9 mouse cellular contexts compared by ENCODE assay signal in the genomic region with DNA sequence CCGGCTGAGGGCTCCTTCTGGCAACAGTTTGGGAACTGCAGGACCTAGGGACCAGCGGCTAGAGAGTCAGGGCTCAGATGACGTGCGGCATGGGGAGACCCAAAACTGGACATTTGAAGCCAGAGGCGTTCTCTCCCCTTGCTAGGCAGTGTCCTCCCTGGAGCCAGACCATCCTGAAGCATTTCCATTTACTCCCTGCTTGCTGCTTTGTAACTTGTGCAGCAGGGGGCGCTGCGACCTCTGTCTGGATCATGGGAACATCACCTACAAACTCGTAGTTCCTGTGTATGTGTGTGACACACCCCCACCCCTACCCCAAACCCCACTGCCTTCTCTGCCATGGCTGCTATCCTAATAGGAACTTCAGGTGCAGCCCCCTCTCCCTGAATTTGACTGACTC. TPM values are rescaled to one million over a fixed set of nuclear protein-coding genes. Genes with fewer than 3 reads are reported as not detected.
DNase-seq lines count a peak whose midpoint lies in the region; TF ChIP-seq lines count a peak whose summit lies in the region.
"Had no signal": no experiment of that assay in that cellular context is flagged by ENCODE, and none has a peak within 500 bp of the region (broad histone marks: within the 10 kb centered on the region; RNA-seq: fewer than 3 reads in every experiment).

No protein-coding gene starts in this region.

- peak; percentile 77 for TF ChIP-seq CTCF in gastrocnemius, adult 2 months (IDR thresholded peaks at IDR 0.05)

- intact Hi-C loops in gastrocnemius, adult 2 months (cut with DNase I) = loop anchor here (2.0 to 10.0 kb wide), 3 partner anchors 38 to 296 kb away; partner anchors contain the start of genes Pik3c2b and Snrpe
- intact Hi-C loops in heart, postnatal 14 days (cut with DNase I) = loop anchor here (1.0 to 2.0 kb wide), 2 partner anchors 38 to 296 kb away; partner anchors contain the start of gene Snrpe

- DNase-seq in gastrocnemius, adult 2 months = peak; percentile 67
- no peak for DNase-seq in gastrocnemius, postnatal 25 days
- DNase-seq in ovary, postnatal 36 days (ENCODE audit: low spot score) = peak; percentile 64
- no peak for DNase-seq in ovary, postnatal 10 days (ENCODE audit: low spot score)
- peak; percentile 71 to 86 for DNase-seq in adrenal gland, postnatal 36 days
- peak; percentile 68 to 77 for DNase-seq in heart, postnatal 14 days
- peak; percentile 78 for DNase-seq in lung, postnatal 36 days
- DNase-seq in thymus, postnatal 36 days = peak; percentile 53 to 58

- no peak overlapping the region for H3K4me3 ChIP-seq in gastrocnemius, adult 2 months
- H3K4me3 ChIP-seq: limb, embryonic 15.5 days had no signal

- no peak overlapping the region for H3K27ac ChIP-seq in gastrocnemius, adult 2 months
- H3K27ac ChIP-seq: limb, embryonic 15.5 days had no signal

RNA-seq across cellular contexts. Expression of gene Golt1a, which starts 4.8 kb away (rescaled TPM):
- total RNA-seq in gastrocnemius, adult 2 months (2021) = not detected
- total RNA-seq in gastrocnemius, postnatal 25 days (2021) = not detected
- 1 to 10 TPM; 1.7 to 2.0 TPM for total RNA-seq in adrenal gland, postnatal 36 days (2021)
- total RNA-seq in heart, postnatal 14 days (2021) = not detected

RNA-seq across cellular contexts. Expression of gene Kiss1, which starts 7.3 kb away (rescaled TPM):
- total RNA-seq in gastrocnemius, adult 2 months (2021) = not detected
- not detected for total RNA-seq in gastrocnemius, postnatal 25 days (2021)
- under 1 TPM in 1 of 2 experiments, not detected in 1; 0.66 TPM for total RNA-seq in adrenal gland, postnatal 36 days (2021)
- total RNA-seq in heart, postnatal 14 days (2021) = not detected

RNA-seq across cellular contexts. Expression of gene Ren1, which starts 35.9 kb away (rescaled TPM):
- under 1 TPM in 1 of 2 experiments, not detected in 1; 0.15 TPM for total RNA-seq in gastrocnemius, adult 2 months (2021)
- total RNA-seq in gastrocnemius, postnatal 25 days (2021) = not detected
- 1 to 10 TPM; 3.1 to 6.9 TPM for total RNA-seq in adrenal gland, postnatal 36 days (2021)
- total RNA-seq in heart, postnatal 14 days (2021) = under 1 TPM in 1 of 2 experiments, not detected in 1; 0.24 TPM

RNA-seq across cellular contexts. Expression of gene Etnk2, which starts 49.0 kb away (rescaled TPM):
- under 1 TPM; 0.10 to 0.20 TPM for total RNA-seq in gastrocnemius, adult 2 months (2021)
- total RNA-seq in gastrocnemius, postnatal 25 days (2021) = under 1 TPM in 1 of 2 experiments, not detected in 1; 0.13 TPM
- 10 to 100 TPM in 1 of 2 experiments, 1 to 10 TPM in 1; 4.6 to 24.7 TPM for total RNA-seq in adrenal gland, postnatal 36 days (2021)
- under 1 TPM; 0.49 to 0.67 TPM for total RNA-seq in heart, postnatal 14 days (2021)

Comparison
In these comparisons a context has a peak if more than half of its experiments do, and no peak if none do; other contexts are left out.
1. DNase-seq: peak in gastrocnemius, adult 2 months (single experiment), ovary, postnatal 36 days (single experiment), adrenal gland, postnatal 36 days (2 of 2), heart, postnatal 14 days (2 of 2), lung, postnatal 36 days (single experiment) and thymus, postnatal 36 days (2 of 2); none in gastrocnemius, postnatal 25 days (single experiment) and ovary, postnatal 10 days (single experiment).